Mouse (Mus musculus) lung, adult 18-20 months (tissue): ENCODE results near the gene Tmem245.
"Not testable (repeated sequence)": the region's sequence is repeated elsewhere in the genome, so short reads cannot be mapped to it uniquely, and the experiment has no call there.

Source experiments
- DNase-seq, 2 experiments: peaks; one replicate each; pipeline ENCODE4 v3.0.0; 2022; ENCODE audit warnings: mixed read lengths in 2 of 2

Tmem245 gene

DNA sequence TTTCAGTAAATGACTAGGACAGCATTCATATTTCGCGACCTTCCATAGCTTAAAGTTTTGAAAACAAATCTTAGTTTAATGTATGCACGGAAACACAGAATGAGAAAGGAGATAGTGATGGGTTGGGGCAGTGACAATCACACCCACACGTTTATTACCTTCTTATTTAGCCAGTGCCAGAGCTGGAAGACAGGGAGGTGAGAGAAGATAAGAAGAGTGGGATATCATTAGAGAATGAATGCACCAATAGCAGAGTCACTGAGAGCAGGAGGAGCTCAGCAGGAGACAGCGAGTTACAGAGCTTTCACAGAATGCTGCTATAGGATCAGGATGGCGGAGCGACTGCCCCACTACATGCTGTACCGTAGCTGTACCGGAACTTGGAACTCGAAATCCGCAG lies 25.0 kb downstream of the Tmem245 start:
- no peak for DNase-seq

- DNase-seq: no peak
Measured at GRCm38 (mm10) chr4:56915732-56916325, 31.4 kb downstream of the Tmem245 start.

GRCm38 (mm10) chr4:56914761-56915160 lies 32.5 kb downstream of the Tmem245 start:
- no peak for DNase-seq

GRCm38 (mm10) chr4:56914338-56914737 lies 32.9 kb downstream of the Tmem245 start:
- DNase-seq: no peak

DNA sequence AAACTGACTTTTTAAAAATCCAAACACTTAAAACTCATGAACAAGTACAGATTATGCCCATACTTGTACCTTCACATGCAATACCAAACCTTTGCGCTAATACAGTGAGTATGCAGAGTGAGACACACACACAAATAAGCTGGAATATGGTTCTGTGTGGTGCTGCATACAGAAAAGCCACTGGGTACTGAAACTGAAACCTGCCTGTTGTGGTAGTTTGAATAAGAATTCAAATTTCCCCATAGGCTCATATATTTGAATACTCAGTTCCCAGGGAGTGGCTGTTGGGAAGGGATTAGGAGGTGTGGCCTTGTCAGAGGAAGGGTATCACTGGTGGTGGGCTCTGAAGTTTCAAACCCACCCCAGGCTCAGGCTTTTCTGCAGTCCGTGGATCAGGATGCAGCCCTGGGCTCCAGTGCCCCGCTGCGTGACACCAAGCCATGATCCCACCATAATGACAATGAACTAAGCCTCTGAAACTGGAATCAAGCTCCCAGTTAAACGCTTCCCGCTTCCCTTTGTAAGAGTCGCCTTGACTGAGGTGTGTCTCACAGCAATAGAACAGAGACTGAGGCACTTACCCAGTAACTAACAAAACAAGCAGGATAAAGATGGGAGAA lies 34.7 kb downstream of the Tmem245 start:
- DNase-seq: no peak

DNA sequence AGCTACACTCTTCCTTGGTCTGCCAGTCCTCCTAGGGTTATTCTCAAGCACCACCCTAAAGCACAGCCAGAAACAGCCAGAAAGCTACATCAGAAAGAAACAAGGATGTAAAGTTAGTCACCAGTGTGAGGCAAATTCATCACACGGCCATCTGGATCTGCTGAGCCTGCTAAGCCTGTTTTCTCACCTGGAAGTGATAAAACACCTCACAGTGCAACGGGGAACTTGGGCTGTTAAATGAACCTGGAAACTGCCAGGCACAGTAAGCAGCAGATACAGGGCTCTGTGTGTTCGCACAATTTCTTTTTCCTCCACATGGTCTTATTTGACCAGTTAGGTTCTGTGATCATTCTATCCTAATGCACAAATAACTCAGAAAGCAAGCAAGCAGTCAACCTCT lies 37.7 kb downstream of the Tmem245 start:
- no peak for DNase-seq

DNA sequence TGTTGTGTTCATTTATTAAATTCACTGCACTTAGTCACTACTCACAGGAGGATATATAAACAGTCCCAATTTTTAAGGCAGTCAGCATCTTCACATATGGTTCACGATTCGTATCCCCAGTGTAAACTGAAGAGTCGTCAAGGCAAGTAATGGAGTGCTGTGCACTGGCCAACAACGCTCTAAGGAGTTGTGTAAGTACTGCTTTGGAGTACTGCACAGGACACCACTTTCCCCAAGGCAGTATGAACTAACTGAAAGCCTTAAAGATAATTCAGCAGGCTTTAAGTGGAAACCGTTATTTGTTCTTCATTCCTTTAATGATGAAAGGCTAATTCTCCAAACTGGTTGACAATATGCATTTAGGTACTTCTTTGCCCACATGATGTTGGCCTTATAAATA lies 39.6 kb downstream of the Tmem245 start:
- DNase-seq: no peak

DNA sequence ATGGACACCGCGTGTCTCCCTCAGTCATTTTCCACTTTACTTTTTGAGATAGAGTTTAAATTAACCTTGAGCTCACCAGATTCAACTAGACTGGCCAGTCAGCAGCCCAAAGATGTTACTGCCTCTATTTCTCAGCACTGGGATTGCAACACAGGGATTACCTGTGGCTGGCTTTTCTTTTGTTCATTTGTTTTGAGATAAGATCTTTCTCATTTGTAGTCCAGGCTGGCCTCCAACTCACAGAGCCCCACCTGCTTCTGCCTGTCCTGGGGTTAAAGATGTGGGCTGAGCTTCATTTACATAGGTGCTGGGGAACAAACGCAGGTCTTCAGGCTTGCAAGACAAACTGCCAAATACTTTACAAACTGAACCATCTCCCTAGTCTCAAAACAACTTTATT lies 40.3 kb downstream of the Tmem245 start:
- no peak for DNase-seq

DNA sequence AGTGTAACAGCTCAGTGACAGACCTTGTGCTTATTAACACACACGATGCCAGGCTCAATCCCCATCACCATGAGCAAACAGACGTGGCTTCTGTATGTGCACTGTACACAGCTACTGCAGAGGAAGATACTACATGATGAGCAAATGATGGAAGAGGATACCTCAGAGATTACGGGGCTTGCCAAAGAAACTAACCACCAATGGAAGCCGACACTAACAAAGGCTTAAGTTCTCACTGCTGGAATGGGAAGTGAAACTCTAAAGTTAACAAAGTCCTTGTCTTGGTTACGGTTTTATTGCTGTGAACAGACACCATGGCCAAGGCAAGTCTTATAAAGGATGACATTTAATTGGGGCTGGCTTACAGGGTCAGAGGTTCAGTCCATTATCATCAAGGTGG lies 41.7 kb downstream of the Tmem245 start:
- DNase-seq: no peak

- no peak for DNase-seq
Measured at GRCm38 (mm10) chr4:56901671-56902070, 45.6 kb downstream of the Tmem245 start.

DNA sequence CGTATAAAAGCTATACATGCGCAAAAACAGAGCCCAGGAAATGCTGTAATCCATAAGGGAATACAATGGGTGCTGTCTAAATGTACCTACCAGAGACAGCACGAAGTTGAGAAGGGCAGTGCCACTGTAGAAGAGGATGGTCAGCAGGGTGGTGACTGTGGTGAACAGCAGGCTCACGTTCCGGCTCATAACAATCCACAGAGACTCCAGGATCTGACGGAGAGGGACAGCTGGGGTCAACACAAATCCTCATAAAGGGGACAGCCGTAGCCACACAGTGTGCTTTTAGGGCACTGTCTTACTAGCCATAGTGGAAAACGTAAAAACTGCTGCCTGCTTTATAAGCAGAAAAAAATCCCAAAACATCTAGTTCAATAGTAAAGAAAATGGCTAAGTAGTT lies 48.0 kb downstream of the Tmem245 start:
- DNase-seq: no peak

- DNase-seq: no peak
Measured at GRCm38 (mm10) chr4:56897511-56897910, 49.7 kb downstream of the Tmem245 start.

GRCm38 (mm10) chr4:56894196-56894595 lies 53.0 kb downstream of the Tmem245 start:
- no peak for DNase-seq

DNA sequence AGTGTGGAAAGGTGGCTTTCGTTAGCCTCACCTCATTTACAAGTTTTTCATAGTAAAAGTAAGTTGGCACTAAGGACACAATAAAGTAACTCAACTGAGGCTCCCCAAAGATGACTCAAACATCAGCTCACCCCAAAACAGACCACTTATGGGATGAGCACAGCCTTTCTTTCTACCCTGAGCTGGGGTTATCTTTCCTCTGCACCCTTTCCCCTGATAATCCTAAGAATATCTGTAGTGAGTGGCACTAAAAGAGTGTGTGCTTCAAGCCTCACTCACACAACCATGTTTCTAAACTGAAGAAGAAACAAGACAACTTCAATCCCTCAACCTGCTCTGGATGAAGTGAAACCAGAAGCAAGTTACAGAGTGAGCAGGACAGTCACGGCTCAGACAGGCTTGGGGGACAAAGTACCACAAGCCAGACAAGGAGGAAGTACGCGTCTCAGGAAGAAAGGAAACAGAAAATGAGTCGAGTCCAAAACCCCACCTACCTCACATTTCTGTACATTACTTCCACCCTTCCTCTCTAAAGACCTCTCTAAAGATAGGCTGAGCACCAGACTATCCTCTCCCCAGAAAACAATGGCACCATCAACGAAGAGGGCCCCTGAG lies 54.6 kb downstream of the Tmem245 start:
- DNase-seq: no peak

DNA sequence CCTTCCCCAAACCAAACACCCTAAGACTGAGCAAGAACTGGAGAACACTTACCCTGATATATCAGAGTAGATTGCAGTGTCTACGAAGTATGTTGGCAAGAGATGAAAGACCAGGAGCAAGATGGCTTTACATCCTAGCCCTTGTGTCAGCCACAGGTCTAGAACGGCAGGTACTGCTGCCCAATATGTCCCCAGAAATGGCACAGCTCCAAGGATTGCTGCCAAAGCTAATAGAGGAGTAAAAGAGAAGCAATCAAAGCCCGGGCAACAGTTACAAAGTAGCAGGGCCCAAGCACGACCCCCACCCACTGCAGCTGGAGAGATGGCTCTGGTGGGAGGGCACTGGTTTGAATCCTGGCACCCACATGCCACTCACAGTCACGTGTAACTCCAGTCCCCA lies 58.8 kb downstream of the Tmem245 start:
- DNase-seq: peak; percentile 43 to 69

DNA sequence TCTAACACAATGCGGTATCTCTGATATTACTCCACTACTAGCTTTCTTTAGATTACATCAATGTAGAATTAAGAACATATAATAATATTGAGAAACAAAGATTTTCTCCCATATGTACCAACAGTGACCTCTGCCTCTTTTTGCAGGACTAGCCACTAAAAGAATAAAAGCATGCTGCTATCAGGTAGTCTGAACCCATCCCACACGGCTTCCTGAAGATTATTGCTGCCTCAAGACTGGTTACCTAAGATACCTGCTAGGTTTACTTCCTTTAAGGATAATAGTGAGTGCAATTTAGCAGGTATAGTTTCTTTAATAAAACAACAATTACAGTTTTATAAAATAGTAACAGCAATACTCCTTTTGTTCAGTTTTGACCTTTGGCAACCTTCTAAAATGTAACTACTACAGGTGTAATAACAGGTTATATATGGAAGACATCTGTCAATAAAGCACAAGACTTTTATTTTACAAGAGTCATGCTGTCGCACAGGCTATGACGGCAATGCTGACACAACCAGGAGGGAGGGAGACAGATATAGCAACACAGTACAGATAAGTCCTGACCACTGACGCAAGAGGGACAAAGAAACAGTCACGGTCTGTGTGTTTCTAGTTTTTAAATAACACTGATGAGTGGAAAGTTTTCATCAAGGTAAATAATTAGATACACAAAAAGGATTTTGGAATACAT lies 60.8 kb downstream of the Tmem245 start:
- no peak for DNase-seq

GRCm38 (mm10) chr4:56880036-56880703 lies 67.1 kb downstream of the Tmem245 start:
- peak in 1 of 2 experiments; percentile 30 for DNase-seq

DNA sequence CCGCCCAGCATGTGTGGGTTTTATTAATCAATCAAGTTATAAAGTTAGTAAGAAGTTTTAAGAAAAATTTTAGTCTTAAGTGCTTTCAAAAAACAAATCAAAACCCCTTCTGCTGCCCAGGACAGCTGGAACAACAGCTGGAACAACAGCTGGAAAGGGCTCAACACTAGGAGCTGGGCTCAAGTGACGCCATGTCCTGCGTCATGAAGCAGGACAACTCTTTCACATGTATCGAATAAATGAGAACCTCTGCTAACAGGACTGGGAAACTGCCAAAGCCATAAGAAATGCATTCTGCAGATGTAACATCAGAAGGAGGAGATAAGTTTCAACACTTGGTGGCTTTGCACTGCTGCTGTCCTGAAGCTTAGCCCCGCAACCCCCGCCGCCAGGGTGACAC lies 68.3 kb downstream of the Tmem245 start:
- no peak for DNase-seq

GRCm38 (mm10) chr4:56870541-56870940 lies 76.7 kb downstream of the Tmem245 start:
- DNase-seq: not testable (repeated sequence)

- DNase-seq: no peak
Measured at GRCm38 (mm10) chr4:56867761-56868160, 79.5 kb downstream of the Tmem245 start.

DNA sequence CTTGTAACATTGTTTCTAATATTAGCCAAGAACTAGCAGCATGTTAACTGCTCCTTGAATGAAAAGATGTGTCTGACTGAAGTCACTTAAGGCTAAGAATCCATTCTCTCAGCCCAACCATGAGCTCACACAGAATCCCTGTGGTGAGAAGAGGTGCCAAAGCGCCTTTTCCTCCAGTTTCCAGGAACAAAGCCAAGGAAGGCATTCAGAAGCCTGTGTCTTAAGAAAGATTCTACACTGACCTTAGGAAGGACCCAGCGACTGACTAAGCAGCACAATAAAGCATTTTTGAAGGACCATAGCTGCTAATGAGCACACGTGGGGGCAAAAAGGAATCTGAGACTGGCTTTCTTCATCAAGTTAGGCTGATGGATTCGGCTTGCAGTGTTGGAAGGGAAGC lies 81.3 kb downstream of the Tmem245 start:
- peak in 1 of 2 experiments; percentile 34 for DNase-seq

- DNase-seq: peak; percentile 94 to 96
Measured at GRCm38 (mm10) chr4:56865003-56865511, 82.2 kb downstream of the Tmem245 start, which contains the start of gene Ctnnal1. Ctnnal1 (minus strand) TSS chr4:56865188.

DNA sequence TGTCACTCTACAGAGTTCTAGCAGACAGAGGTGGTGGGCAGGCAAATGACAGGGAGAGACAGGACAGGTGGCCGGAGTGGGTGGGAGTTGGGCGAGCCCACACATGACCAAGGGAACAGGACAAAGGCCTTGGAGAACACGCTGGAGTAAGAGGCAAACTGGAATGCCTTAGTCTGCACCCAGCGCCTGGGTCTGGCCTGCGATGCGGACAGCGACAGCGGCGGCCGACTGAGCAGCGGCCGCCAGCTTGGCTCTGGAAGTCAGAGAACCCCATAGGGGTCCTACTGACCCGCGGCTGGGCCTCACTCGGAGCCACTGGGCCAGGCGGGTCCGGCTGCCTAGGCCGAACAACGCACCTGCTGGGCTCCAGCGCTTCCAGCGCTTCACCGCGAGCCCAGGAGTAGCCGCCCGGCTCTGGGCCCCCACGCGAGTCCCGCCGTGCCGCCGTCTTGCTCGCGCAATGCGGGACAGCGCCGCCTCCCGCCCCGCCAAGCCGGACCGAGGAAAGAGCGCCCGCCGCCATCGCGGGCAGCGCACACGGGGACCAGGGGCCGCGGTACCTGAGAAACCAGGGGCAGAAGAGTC lies 82.7 kb downstream of the Tmem245 start:
- peak; percentile 25 to 33 for DNase-seq
